Mouse (Mus musculus) myocyte (in vitro differentiated cells): ENCODE results near the gene Dpm2. TPM values are rescaled to one million over a fixed set of nuclear protein-coding genes. Genes with fewer than 3 reads are reported as not detected.
A peak's percentile ranks its signal among the peaks of the same experiment; 100 is the strongest.

ENCODE experiments used
- H3K27me3 ChIP-seq: one replicate; pipeline ENCODE4 v1.6.1; 2011; ENCODE audit not compliant: control insufficient read depth, insufficient read depth, insufficient read length
- H3K36me3 ChIP-seq: one replicate; pipeline ENCODE4 v1.6.1; 2011; ENCODE audit not compliant: control insufficient read depth, insufficient read depth
- H3K4me2 ChIP-seq: one replicate; pipeline ENCODE4 v1.6.1; 2011; ENCODE audit warnings: low read depth, control low read depth
- H3K4me3 ChIP-seq: one replicate; pipeline ENCODE4 v1.5.1; 2011; ENCODE audit warnings: mild to moderate bottlenecking, control low read depth, moderate library complexity
- H3K79me2 ChIP-seq: one replicate; pipeline ENCODE4 v1.6.1; 2011; ENCODE audit not compliant: control insufficient read depth, insufficient read depth
- H3ac ChIP-seq: one replicate; pipeline ENCODE4 v1.6.1; 2011; ENCODE audit not compliant: control insufficient read depth, insufficient read length
- E2F4 ChIP-seq: IDR thresholded peaks from one replicate; pipeline ENCODE4 v1.6.1; 2011; ENCODE audit warnings: mild to moderate bottlenecking, control low read depth, moderate library complexity; ENCODE audit not compliant: insufficient read depth
- MAX ChIP-seq: IDR thresholded peaks from one replicate; pipeline ENCODE4 v1.6.1; 2011; ENCODE audit warnings: low read depth, mild to moderate bottlenecking, control low read depth
- MYOD1 ChIP-seq, 3 experiments: IDR thresholded peaks; one replicate each; pipeline ENCODE4 v1.6.1; 2011; ENCODE audit warnings: control low read depth in 2 of 3, low read depth in 2 of 3, mild to moderate bottlenecking in 2 of 3, moderate library complexity in 1 of 3; ENCODE audit not compliant: insufficient read length in 2 of 3, control insufficient read depth in 1 of 3
- MYOG ChIP-seq, 3 experiments: IDR thresholded peaks; one replicate each; pipeline ENCODE4 v1.6.1; 2011; ENCODE audit warnings: control low read depth in 2 of 3, low read depth in 2 of 3, mild to moderate bottlenecking in 2 of 3; ENCODE audit not compliant: insufficient read length in 2 of 3, control insufficient read depth in 1 of 3, insufficient read depth in 1 of 3
- POLR2A ChIP-seq: IDR thresholded peaks from one replicate; pipeline ENCODE4 v1.6.1; 2011; ENCODE audit warnings: low read depth, mild to moderate bottlenecking, control low read depth, moderate library complexity; ENCODE audit not compliant: insufficient read length
- POLR2AphosphoS2 ChIP-seq: IDR thresholded peaks from one replicate; pipeline ENCODE4 v1.6.1; 2011; ENCODE audit warnings: low read depth, control low read depth; ENCODE audit not compliant: insufficient read length
- REST ChIP-seq: IDR thresholded peaks from one replicate; pipeline ENCODE4 v1.6.1; 2011; ENCODE audit warnings: mild to moderate bottlenecking, control low read depth, moderate library complexity; ENCODE audit not compliant: insufficient read depth, insufficient read length
- SRF ChIP-seq: IDR thresholded peaks from one replicate; pipeline ENCODE4 v1.6.1; 2011; ENCODE audit warnings: low read depth; ENCODE audit not compliant: control insufficient read depth, insufficient read length
- TCF12 ChIP-seq: IDR thresholded peaks from one replicate; pipeline ENCODE4 v1.6.1; 2011; ENCODE audit warnings: mild to moderate bottlenecking, control low read depth; ENCODE audit not compliant: poor library complexity, insufficient read depth, severe bottlenecking
- TCF3 ChIP-seq: IDR thresholded peaks from one replicate; pipeline ENCODE4 v1.6.1; 2011; ENCODE audit warnings: low read depth, control low read depth; ENCODE audit not compliant: insufficient read length
- USF1 ChIP-seq: IDR thresholded peaks from one replicate; pipeline ENCODE4 v1.6.1; 2011; ENCODE audit warnings: low read depth, mild to moderate bottlenecking, control low read depth, moderate library complexity
- polyA plus RNA-seq: library from polyadenylated mRNA; unstranded; fragments of >200 nt; fragmentation: generic; extraction: Trizol; gene quantifications from one replicate; pipeline ENCODE4 v1.2.1, GENCODE M21; 2012; ENCODE audit warnings: missing spikeins

The Dpm2 gene
- polyA plus RNA-seq, 1 experiment, result 47.5 TPM

- Histone ChIP-seq H3K36me3 (no peaks in the 10 kb centered on the region), H3K4me2 (no peak overlapping the region), H3ac (no peak overlapping the region), H3K79me2 (no peaks in the 10 kb centered on the region), H3K27me3 (no peaks in the 10 kb centered on the region), H3K4me3 (no peak overlapping the region)
- TF ChIP-seq TCF3, result no peak
Observed at GRCm38 (mm10) chr2:32559570-32559969, 11.1 kb upstream of the Dpm2 start.

- Histone ChIP-seq H3K4me3 (no peak overlapping the region), H3K36me3 (no peaks in the 10 kb centered on the region), H3K79me2 (peaks cover 9% of the 10 kb centered on the region)
Observed at GRCm38 (mm10) chr2:32566536-32567063, 4.1 kb upstream of the Dpm2 start.

GRCm38 (mm10) chr2:32568149-32568548, 2.5 kb upstream of the Dpm2 start:
- H3K4me2 ChIP-seq, result no peak overlapping the region
- H3K27me3 ChIP-seq, result no peaks in the 10 kb centered on the region
- no peak overlapping the region for H3ac ChIP-seq
- H3K79me2 ChIP-seq, result peaks cover 21% of the 10 kb centered on the region
- no peaks in the 10 kb centered on the region for H3K36me3 ChIP-seq
- TF ChIP-seq SRF, result no peak
- no peak for TF ChIP-seq POLR2A
- TF ChIP-seq E2F4, result no peak
- no peak for TF ChIP-seq TCF12
- TF ChIP-seq REST, result no peak
- no peak for TF ChIP-seq POLR2AphosphoS2
- no peak for TF ChIP-seq MAX
- TF ChIP-seq TCF3, result no peak
- TF ChIP-seq USF1, result no peak
- no peak for TF ChIP-seq MYOG (IDR thresholded peaks at IDR 0.05; ENCODE audit: control insufficient read depth in 1 of 3, insufficient read depth in 1 of 3, insufficient read length in 2 of 3, low read depth in 2 of 3)
- H3K4me3 ChIP-seq, result no peak overlapping the region

More at GRCm38 (mm10) chr2:32566536-32567063, 4.1 kb upstream of the Dpm2 start:
- no peak for TF ChIP-seq POLR2AphosphoS2
- Histone ChIP-seq H3K4me2 (no peak overlapping the region), H3K27me3 (no peaks in the 10 kb centered on the region), H3ac (no peak overlapping the region)

- Histone ChIP-seq H3K79me2 (peaks cover 21% of the 10 kb centered on the region), H3K36me3 (no peaks in the 10 kb centered on the region), H3K27me3 (no peaks in the 10 kb centered on the region), H3K4me2 (no peak overlapping the region), H3K4me3 (no peak overlapping the region), H3ac (no peak overlapping the region)
- TF ChIP-seq TCF3, result no peak
- TF ChIP-seq MYOD1 (IDR thresholded peaks at IDR 0.05; ENCODE audit: control insufficient read depth in 1 of 3, insufficient read length in 2 of 3, low read depth in 2 of 3), result no peak
- no peak for TF ChIP-seq REST
- no peak for TF ChIP-seq POLR2A
- no peak for TF ChIP-seq E2F4
Observed at GRCm38 (mm10) chr2:32568941-32569340, 1.7 kb upstream of the Dpm2 start.

GRCm38 (mm10) chr2:32572196-32572595, 1.5 kb downstream of the Dpm2 start:
- H3K27me3 ChIP-seq, result no peaks in the 10 kb centered on the region
- no peaks in the 10 kb centered on the region for H3K36me3 ChIP-seq
- H3K4me3 ChIP-seq, result peak overlapping the region; percentile 84
- H3K79me2 ChIP-seq, result peaks cover 21% of the 10 kb centered on the region
- TF ChIP-seq POLR2AphosphoS2 (no peak), POLR2A (no peak), E2F4 (no peak), MAX (no peak), USF1 (no peak), MYOD1 (IDR thresholded peaks at IDR 0.05; ENCODE audit: control insufficient read depth in 1 of 3, insufficient read length in 2 of 3, low read depth in 2 of 3) (no peak), TCF3 (no peak)
- no peak overlapping the region for H3ac ChIP-seq
- H3K4me2 ChIP-seq, result peak overlapping the region; percentile 83

GRCm38 (mm10) chr2:32574497-32574896, 3.8 kb downstream of the Dpm2 start, which contains the start of gene Pip5kl1:
TSS of gene Pip5kl1 (plus strand) at chr2:32574797.
- Histone ChIP-seq H3K4me2 (peak within 1 kb of the TSS; percentile 4), H3K27me3 (no peaks in the 10 kb centered on the region), H3K36me3 (no peaks in the 10 kb centered on the region), H3ac (no peak within 1 kb of the TSS), H3K4me3 (no peak within 1 kb of the TSS), H3K79me2 (peaks cover 21% of the 10 kb centered on the region)
- TF ChIP-seq POLR2AphosphoS2 (peak; percentile 30), E2F4 (no peak)
